Mouse (Mus musculus) adrenal gland (tissue): ENCODE measurements at regions not wholly inside any gene's neighbourhood (a gene's known extent, or its start where the extent isn't known, plus 50 kb on each side); places are given as distances from the start of the nearest gene placed in this dataset.
"Not testable (repeated sequence)": the region's sequence is repeated elsewhere in the genome, so short reads cannot be mapped to it uniquely, and the experiment has no call there.

Experiments
- intact Hi-C: fragments of 180-260 bp; cut with DNase I; formaldehyde crosslinking; loops from one replicate; pipeline ENCODE4 v1.15.1; 2025

- intact Hi-C loops = no loop called here
These were observed 145.1 kb upstream of the Gadl1 start for GRCm38 (mm10) chr9:115764136-115764535.

- intact Hi-C loops = no loop called here
These were observed 142.8 kb upstream of the Gadl1 start for GRCm38 (mm10) chr9:115766471-115766870.

- intact Hi-C loops = no loop called here
These were observed 134.1 kb upstream of the Gadl1 start for GRCm38 (mm10) chr9:115775112-115775511.

- intact Hi-C loops = no loop called here
These were observed 133.4 kb upstream of the Gadl1 start for GRCm38 (mm10) chr9:115775858-115776257.

- intact Hi-C loops = no loop called here
These were observed 132.0 kb upstream of the Gadl1 start for GRCm38 (mm10) chr9:115777097-115777864.

GRCm38 (mm10) chr9:115778862-115779261 lies 130.4 kb upstream of the Gadl1 start:
- intact Hi-C loops = no loop called here

- intact Hi-C loops = no loop called here
These were observed 109.9 kb upstream of the Gadl1 start for GRCm38 (mm10) chr9:115799330-115799729.

GRCm38 (mm10) chr9:115800624-115801023 lies 108.6 kb upstream of the Gadl1 start:
- intact Hi-C loops = no loop called here

GRCm38 (mm10) chr9:115803071-115803470 lies 106.2 kb upstream of the Gadl1 start:
- intact Hi-C loops = no loop called here

- intact Hi-C loops = no loop called here
These were observed 104.0 kb upstream of the Gadl1 start for GRCm38 (mm10) chr9:115805224-115805623.

GRCm38 (mm10) chr9:115806018-115806702 lies 103.1 kb upstream of the Gadl1 start:
- intact Hi-C loops = no loop called here

GRCm38 (mm10) chr9:115840186-115840585 lies 69.1 kb upstream of the Gadl1 start:
- intact Hi-C loops = no loop called here

GRCm38 (mm10) chr9:115840791-115841190 lies 68.5 kb upstream of the Gadl1 start:
- intact Hi-C loops = no loop called here

- intact Hi-C loops = no loop called here
These were observed 67.6 kb upstream of the Gadl1 start for GRCm38 (mm10) chr9:115841684-115842083.

GRCm38 (mm10) chr9:115844340-115844739 lies 64.9 kb upstream of the Gadl1 start:
- intact Hi-C loops = no loop called here

- intact Hi-C loops = no loop called here
These were observed 64.2 kb upstream of the Gadl1 start for GRCm38 (mm10) chr9:115845091-115845490.

GRCm38 (mm10) chr9:115847289-115848074 lies 61.8 kb upstream of the Gadl1 start:
- intact Hi-C loops = no loop called here

- intact Hi-C loops = not testable (repeated sequence)
These were observed 55.9 kb upstream of the Gadl1 start for GRCm38 (mm10) chr9:115853210-115853842.

- intact Hi-C loops = loop anchor here (5.0 kb wide), 1 partner anchor 145 kb away; no protein-coding TSS in a partner anchor
These were observed 52.0 kb upstream of the Gadl1 start for GRCm38 (mm10) chr9:115857301-115857700.

- intact Hi-C loops = loop anchor here (5.0 kb wide), 1 partner anchor 147 kb away; no protein-coding TSS in a partner anchor
These were observed 50.4 kb upstream of the Gadl1 start for GRCm38 (mm10) chr9:115858848-115859247.
